Mouse (Mus musculus): ENCODE measurements around the gene Krtdap. TPM values are rescaled to one million over a fixed set of nuclear protein-coding genes. Genes with fewer than 3 reads are reported as not detected.
"Not testable (repeated sequence)": the region's sequence is repeated elsewhere in the genome, so short reads cannot be mapped to it uniquely, and the experiment has no call there.

The Krtdap gene
- total RNA-seq (2021): under 1 TPM in 1 of 2 experiments, not detected in 1; 0.78 TPM
- long read RNA-seq, experiment 1: 0 reads
- long read RNA-seq, experiment 2: 0 reads

GRCm38 (mm10) chr7:30787377-30788022 is at the start of gene Krtdap:
TSS of gene Krtdap (plus strand) at chr7:30787896.
- DNase-seq: peak; percentile 21
- H3K4me3 ChIP-seq: no peak within 1 kb of the TSS
- TF ChIP-seq CTCF (IDR thresholded peaks at IDR 0.05): no peak
- intact Hi-C loops (cut with DNase I): no loop called here
- H3K27ac ChIP-seq: no peak within 1 kb of the TSS

DNA sequence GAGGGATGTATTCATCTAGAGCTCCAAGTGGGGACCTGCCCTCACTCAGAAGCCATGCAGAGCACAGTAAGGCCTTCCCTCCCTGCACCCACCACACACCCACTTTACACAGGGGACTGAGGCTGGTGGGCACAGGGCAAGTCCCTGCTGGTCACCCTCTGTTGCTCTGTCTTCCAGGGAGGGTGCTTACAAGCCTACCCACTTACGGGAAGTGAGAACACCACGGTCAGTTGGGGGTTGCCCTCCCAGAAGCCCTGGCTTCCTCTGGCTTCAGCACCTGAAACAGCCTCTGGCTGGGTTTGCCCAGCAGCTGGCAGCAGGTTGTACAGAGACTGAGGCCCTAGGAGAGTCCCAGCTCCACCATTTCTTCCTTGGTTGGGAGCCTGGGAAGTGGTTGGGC is 45.1 kb upstream of the Krtdap start:
- DNase-seq; H3K27ac ChIP-seq; H3K4me3 ChIP-seq; intact Hi-C loops (cut with DNase I): not testable (repeated sequence)

- intact Hi-C loops (cut with DNase I); DNase-seq; H3K27ac ChIP-seq; H3K4me3 ChIP-seq: not testable (repeated sequence)
These were observed 44.1 kb upstream of the Krtdap start, which contains the start of gene Gapdhs for GRCm38 (mm10) chr7:30743617-30744016. TSS of gene Gapdhs (minus strand) at chr7:30743681.

DNA sequence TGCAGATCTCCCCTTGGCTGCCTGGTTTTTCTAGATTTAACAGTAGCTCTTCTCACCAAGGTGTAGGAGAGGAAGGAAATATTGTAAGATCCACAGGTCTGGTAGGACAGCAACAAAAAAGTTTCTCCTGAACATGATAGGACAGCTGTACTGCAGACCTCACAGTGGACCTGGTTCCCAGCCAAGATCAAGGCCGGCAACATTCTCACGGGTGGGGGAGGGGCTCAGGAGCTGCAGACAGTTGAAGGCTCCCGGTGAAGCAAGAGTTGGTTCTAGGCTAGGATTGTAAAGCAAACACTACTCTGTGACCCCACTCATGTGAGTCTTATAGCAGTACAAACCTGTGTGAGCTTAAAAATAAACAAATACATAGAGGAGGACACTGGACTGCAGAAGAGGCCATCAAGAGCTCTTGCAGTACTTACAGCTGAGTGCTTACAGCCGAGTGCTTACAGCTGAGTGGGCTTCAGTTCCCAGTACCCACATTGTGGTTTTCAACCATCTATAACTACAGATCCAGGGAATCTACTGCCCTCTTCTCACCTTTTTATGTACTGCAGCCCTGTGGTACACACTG is 43.6 kb upstream of the Krtdap start:
- Histone ChIP-seq H3K27ac (no peak overlapping the region), H3K4me3 (no peak overlapping the region)
- DNase-seq: peak; percentile 52
- TF ChIP-seq CTCF (IDR thresholded peaks at IDR 0.05): no peak
- intact Hi-C loops (cut with DNase I): no loop called here

DNA sequence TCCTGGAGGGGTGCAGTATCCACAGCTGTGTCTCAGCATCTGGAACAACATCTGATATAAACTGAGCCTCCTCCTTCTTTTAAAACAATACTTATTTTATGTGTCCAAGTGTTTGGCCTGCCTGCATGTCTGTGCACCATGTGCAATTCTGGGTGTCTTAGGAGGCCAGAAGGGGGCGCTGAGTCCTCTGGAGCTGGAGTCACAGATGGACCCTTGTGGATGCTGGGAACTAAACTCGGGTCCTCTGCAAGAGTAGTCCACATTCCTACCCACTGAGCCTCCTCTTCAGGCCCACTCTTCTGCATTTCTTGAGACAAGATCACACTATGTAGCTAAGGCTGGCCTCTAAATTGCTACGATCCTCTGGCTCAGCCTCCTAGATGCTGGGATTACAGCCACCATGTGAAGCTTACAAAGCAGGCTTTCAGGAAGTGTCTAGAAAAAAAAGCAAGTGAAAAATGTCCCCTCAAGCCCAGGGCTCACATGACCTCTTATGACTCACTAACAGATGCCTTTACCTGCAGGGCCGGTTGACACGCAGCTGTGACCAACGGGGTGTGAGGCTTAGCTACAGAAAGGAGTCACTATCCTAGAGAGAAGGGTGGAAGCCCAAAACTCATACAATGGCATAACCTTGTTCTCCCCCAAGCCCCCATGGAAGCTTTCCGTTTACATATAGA is 40.0 kb upstream of the Krtdap start:
- DNase-seq: no peak
- H3K4me3 ChIP-seq: no peak overlapping the region
- TF ChIP-seq CTCF (IDR thresholded peaks at IDR 0.05): no peak
- H3K27ac ChIP-seq: no peak overlapping the region
- intact Hi-C loops (cut with DNase I): no loop called here

- TF ChIP-seq CTCF (IDR thresholded peaks at IDR 0.05): no peak
- intact Hi-C loops (cut with DNase I): no loop called here
These were observed 37.7 kb upstream of the Krtdap start for GRCm38 (mm10) chr7:30749824-30750606.

DNA sequence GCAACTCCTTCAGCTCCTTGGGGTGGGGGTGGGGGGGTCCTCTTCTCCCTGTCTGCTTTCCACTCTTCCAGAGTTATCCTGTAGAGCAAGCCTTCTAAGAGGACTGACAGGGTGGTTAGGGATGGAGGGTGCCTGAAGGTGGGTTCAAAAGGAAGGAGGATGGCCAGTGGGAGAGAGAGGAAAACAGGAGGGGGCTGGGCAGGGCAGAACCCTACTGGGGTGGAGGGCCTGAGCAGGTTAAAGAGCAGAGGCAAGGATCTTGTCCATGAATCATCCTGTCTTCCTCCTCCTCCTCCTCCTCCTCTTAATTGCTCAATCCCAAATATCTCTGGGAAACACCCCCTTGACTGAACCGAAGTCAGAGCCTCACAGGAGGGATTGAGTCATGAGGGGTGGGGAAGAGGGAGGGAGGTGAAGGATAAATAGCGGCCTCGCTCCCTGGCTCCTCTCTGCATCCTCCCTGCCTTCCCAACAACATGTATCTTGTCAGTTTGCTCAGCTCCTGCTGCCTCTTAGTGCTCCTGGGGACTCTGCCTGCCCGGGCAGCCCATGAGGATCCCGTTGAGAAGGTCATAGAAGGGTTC is 36.5 kb upstream of the Krtdap start, which contains the start of gene Sbsn:
TSS of gene Sbsn (plus strand) at position 386 of the 584 bp plus-strand sequence.
- H3K27ac ChIP-seq: no peak within 1 kb of the TSS
- H3K4me3 ChIP-seq: no peak within 1 kb of the TSS
- no peak for DNase-seq
- no peak for TF ChIP-seq CTCF (IDR thresholded peaks at IDR 0.05)
- intact Hi-C loops (cut with DNase I): no loop called here

More at GRCm38 (mm10) chr7:30749824-30750606, 37.7 kb upstream of the Krtdap start:
- Histone ChIP-seq H3K27ac (no peak overlapping the region), H3K4me3 (no peak overlapping the region)
- DNase-seq: no peak

GRCm38 (mm10) chr7:30757001-30757400 is 30.7 kb upstream of the Krtdap start:
- DNase-seq: no peak
- intact Hi-C loops (cut with DNase I): no loop called here
- Histone ChIP-seq H3K4me3 (no peak overlapping the region), H3K27ac (no peak overlapping the region)
- no peak for TF ChIP-seq CTCF (IDR thresholded peaks at IDR 0.05)

- no peak for DNase-seq
- Histone ChIP-seq H3K4me3 (no peak overlapping the region), H3K27ac (no peak overlapping the region)
- intact Hi-C loops (cut with DNase I): no loop called here
- TF ChIP-seq CTCF (IDR thresholded peaks at IDR 0.05): peak; percentile 43; the same call in 1 of the 2 replicates
These were observed 28.8 kb upstream of the Krtdap start for GRCm38 (mm10) chr7:30758853-30759252.

GRCm38 (mm10) chr7:30761769-30762352 is 25.8 kb upstream of the Krtdap start:
- no peak overlapping the region for H3K27ac ChIP-seq
- no peak overlapping the region for H3K4me3 ChIP-seq
- intact Hi-C loops (cut with DNase I): no loop called here
- DNase-seq: no peak
- no peak for TF ChIP-seq CTCF (IDR thresholded peaks at IDR 0.05)

DNA sequence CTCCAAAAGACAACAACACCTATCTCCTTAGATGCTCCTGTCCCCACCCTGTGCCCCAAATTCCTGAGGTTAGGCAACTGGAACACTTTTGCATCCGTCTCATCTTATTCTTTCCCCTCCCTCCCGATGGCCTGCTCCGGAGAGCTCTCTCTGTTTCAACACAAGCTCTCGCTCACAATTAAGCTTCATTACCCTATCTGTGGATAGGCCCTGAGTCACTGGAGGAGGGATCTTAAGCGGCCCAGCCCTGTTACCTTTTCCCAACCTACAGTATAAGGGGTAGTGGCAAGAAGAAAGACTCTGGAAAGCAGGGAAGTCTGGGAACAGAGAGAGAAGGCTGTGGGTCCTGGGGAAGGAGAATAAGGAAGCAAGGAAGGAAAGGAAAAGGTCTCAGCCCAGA is 24.2 kb upstream of the Krtdap start, which contains the start of gene Dmkn:
TSS of gene Dmkn (plus strand) at position 301 of the 400 bp plus-strand sequence.
- Histone ChIP-seq H3K27ac (no peak within 1 kb of the TSS), H3K4me3 (no peak within 1 kb of the TSS)
- no peak for DNase-seq
- TF ChIP-seq CTCF (IDR thresholded peaks at IDR 0.05): no peak
- intact Hi-C loops (cut with DNase I): no loop called here

- no peak for DNase-seq
- TF ChIP-seq CTCF (IDR thresholded peaks at IDR 0.05): no peak
- Histone ChIP-seq H3K27ac (no peak overlapping the region), H3K4me3 (no peak overlapping the region)
- intact Hi-C loops (cut with DNase I): no loop called here
These were observed 22.5 kb upstream of the Krtdap start for GRCm38 (mm10) chr7:30765173-30765572.

Measured in gastrocnemius, adult 2 months (tissue).